ENCODE assay signal across 14 mouse cellular contexts in the genomic region with DNA sequence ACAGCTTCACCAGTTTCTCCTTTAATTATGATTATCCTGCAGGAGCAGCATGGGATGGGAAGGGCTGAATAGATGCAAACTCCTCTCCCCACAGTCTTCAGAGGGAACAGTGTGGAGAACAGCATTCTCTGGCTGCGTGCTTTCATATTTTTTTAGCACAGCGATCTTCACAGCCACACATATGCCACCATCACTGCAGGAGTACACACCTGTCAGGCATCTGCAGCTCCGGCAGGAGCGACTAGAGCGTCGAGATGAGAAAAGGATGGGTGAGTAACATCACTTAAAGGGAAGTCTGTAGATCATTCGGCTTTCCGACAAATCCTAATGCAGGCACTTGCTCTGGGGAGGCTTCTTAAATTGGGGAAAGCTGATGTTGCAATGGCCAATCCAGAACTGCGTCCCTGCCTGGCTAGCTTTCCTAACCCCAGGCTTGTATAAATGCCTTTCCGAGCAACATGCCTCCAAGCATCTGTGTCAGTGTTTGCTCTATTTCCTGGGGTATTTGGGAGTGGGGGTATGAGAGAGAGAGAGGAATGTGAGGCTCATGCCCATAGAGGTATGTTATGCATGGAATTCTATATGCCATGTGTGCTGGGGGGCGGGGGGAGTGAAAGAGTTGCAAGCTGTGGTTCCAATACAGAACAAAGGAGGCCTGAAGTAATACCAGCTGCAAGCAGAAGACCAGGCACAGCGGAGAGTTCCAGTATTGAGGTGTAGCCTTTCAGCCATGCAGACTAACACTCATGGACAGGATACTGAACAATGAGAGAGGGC.
DNase-seq lines count a peak whose midpoint lies in the region; ATAC-seq lines count a peak whose summit lies in the region.
"Had no signal": no experiment of that assay in that cellular context is flagged by ENCODE, and none has a peak within 500 bp of the region (broad histone marks: within the 10 kb centered on the region; RNA-seq: fewer than 3 reads in every experiment).

No protein-coding gene starts in this region.

- H3K27me3 ChIP-seq in forebrain, embryonic 13.5 days: no peaks in the 10 kb centered on the region
- H3K27me3 ChIP-seq in forebrain, embryonic 16.5 days (replicated peaks; ENCODE audit: control insufficient read depth, insufficient read depth, low read length): no peaks in the 10 kb centered on the region
- no peaks in the 10 kb centered on the region for H3K27me3 ChIP-seq in lung, embryonic 15.5 days
- H3K27me3 ChIP-seq in embryonic facial prominence, embryonic 13.5 days: no peaks in the 10 kb centered on the region
- no peaks in the 10 kb centered on the region for H3K27me3 ChIP-seq in limb, embryonic 15.5 days
- H3K27me3 ChIP-seq: liver, embryonic 13.5 days had no signal

- H3K9me3 ChIP-seq in forebrain, embryonic 13.5 days (replicated peaks): no peaks in the 10 kb centered on the region
- no peaks in the 10 kb centered on the region for H3K9me3 ChIP-seq in forebrain, embryonic 16.5 days (ENCODE audit: control insufficient read depth, low read length)
- no peaks in the 10 kb centered on the region for H3K9me3 ChIP-seq in lung, embryonic 15.5 days
- H3K9me3 ChIP-seq in embryonic facial prominence, embryonic 13.5 days: no peaks in the 10 kb centered on the region
- no peaks in the 10 kb centered on the region for H3K9me3 ChIP-seq in limb, embryonic 15.5 days
- H3K9me3 ChIP-seq: liver, embryonic 13.5 days had no signal

- H3K4me1 ChIP-seq in forebrain, embryonic 13.5 days: peaks cover 31% of the 10 kb centered on the region
- H3K4me1 ChIP-seq in forebrain, embryonic 16.5 days (replicated peaks; ENCODE audit: control insufficient read depth, insufficient read depth, low read length): peaks cover 9% of the 10 kb centered on the region; the same call in 1 of the 2 replicates
- peaks cover 35% of the 10 kb centered on the region for H3K4me1 ChIP-seq in lung, embryonic 15.5 days
- peaks cover 75% of the 10 kb centered on the region for H3K4me1 ChIP-seq in embryonic facial prominence, embryonic 13.5 days
- H3K4me1 ChIP-seq in limb, embryonic 15.5 days: peaks cover 65% of the 10 kb centered on the region
- H3K4me1 ChIP-seq: liver, embryonic 13.5 days had no signal

- DNase-seq in lung, postnatal 14 days: no peak
- no peak for DNase-seq in frontal cortex, postnatal 14 days (ENCODE audit: low spot score in 2 of 2)
- no peak for DNase-seq in adrenal gland, adult 8-10 months
- DNase-seq: cerebellum, adult 9-11 months; gastrocnemius, postnatal 25 days; heart, postnatal 4 days; liver, embryonic 13.5 days; right cerebral cortex, postnatal 4 days; thymus, postnatal 25 days had no signal

- H3K9ac ChIP-seq in forebrain, embryonic 13.5 days: peak overlapping the region; percentile 37; the same call in 1 of the 2 replicates
- H3K9ac ChIP-seq in forebrain, embryonic 16.5 days (replicated peaks; ENCODE audit: low read depth, low read length): no peak overlapping the region
- H3K9ac ChIP-seq in lung, embryonic 15.5 days: no peak overlapping the region
- 0 out of 2 replicates have a peak overlapping the region, but pooled peaks have one; percentile 40 for H3K9ac ChIP-seq in embryonic facial prominence, embryonic 13.5 days
- H3K9ac ChIP-seq in limb, embryonic 15.5 days: no peak overlapping the region
- H3K9ac ChIP-seq: liver, embryonic 13.5 days had no signal

- H3K4me2 ChIP-seq in forebrain, embryonic 13.5 days: no peak overlapping the region
- no peak overlapping the region for H3K4me2 ChIP-seq in forebrain, embryonic 16.5 days (ENCODE audit: low read length)
- no peak overlapping the region for H3K4me2 ChIP-seq in lung, embryonic 15.5 days
- peak overlapping the region; percentile 39 for H3K4me2 ChIP-seq in embryonic facial prominence, embryonic 13.5 days
- H3K4me2 ChIP-seq in limb, embryonic 15.5 days: no peak overlapping the region
- H3K4me2 ChIP-seq: liver, embryonic 13.5 days had no signal

- H3K27ac ChIP-seq in forebrain, embryonic 13.5 days: peak overlapping the region; percentile 8; the same call in 1 of the 2 replicates
- H3K27ac ChIP-seq in forebrain, embryonic 16.5 days (ENCODE audit: low read length): no peak overlapping the region
- H3K27ac ChIP-seq in lung, embryonic 15.5 days: peak overlapping the region; percentile 49; the same call in 1 of the 2 replicates
- H3K27ac ChIP-seq in embryonic facial prominence, embryonic 13.5 days: peak overlapping the region; percentile 92
- H3K27ac ChIP-seq in limb, embryonic 15.5 days: peak overlapping the region; percentile 78
- H3K27ac ChIP-seq: liver, embryonic 13.5 days had no signal

- H3K36me3 ChIP-seq in forebrain, embryonic 13.5 days (ENCODE audit: poor library complexity, severe bottlenecking): no peaks in the 10 kb centered on the region
- H3K36me3 ChIP-seq in forebrain, embryonic 16.5 days (ENCODE audit: control insufficient read depth, insufficient read depth): no peaks in the 10 kb centered on the region
- no peaks in the 10 kb centered on the region for H3K36me3 ChIP-seq in lung, embryonic 15.5 days
- H3K36me3 ChIP-seq in embryonic facial prominence, embryonic 13.5 days: no peaks in the 10 kb centered on the region
- no peaks in the 10 kb centered on the region for H3K36me3 ChIP-seq in limb, embryonic 15.5 days
- H3K36me3 ChIP-seq: liver, embryonic 13.5 days had no signal

- WGBS in forebrain, embryonic 13.5 days: 71% methylated on average over 12 of the region's 12 CpGs
- WGBS in forebrain, embryonic 16.5 days: 66% methylated on average over 12 of the region's 12 CpGs
- WGBS in lung, embryonic 15.5 days: 68% methylated on average over 12 of the region's 12 CpGs
- whole genome bisulfite sequencing in embryonic facial prominence, embryonic 13.5 days: 27% methylated on average over 12 of the region's 12 CpGs
- WGBS in limb, embryonic 15.5 days: 31% methylated on average over 12 of the region's 12 CpGs

- no peak overlapping the region for H3K4me3 ChIP-seq in forebrain, embryonic 13.5 days
- H3K4me3 ChIP-seq in forebrain, embryonic 16.5 days (replicated peaks; ENCODE audit: low read length): no peak overlapping the region
- no peak overlapping the region for H3K4me3 ChIP-seq in lung, embryonic 15.5 days
- H3K4me3 ChIP-seq in embryonic facial prominence, embryonic 13.5 days: no peak overlapping the region
- H3K4me3 ChIP-seq in limb, embryonic 15.5 days: no peak overlapping the region
- H3K4me3 ChIP-seq: liver, embryonic 13.5 days had no signal

- ATAC-seq in forebrain, embryonic 13.5 days: no peak
- no peak for ATAC-seq in forebrain, embryonic 16.5 days
- no peak for ATAC-seq in lung, embryonic 15.5 days (ENCODE audit: borderline replicate concordance, extremely low read depth, low FRiP score, low TSS enrichment)
- peak; percentile 76; the same call in 1 of the 2 replicates for ATAC-seq in embryonic facial prominence, embryonic 13.5 days (ENCODE audit: insufficient number of reproducible peaks, insufficient read depth, low FRiP score, low TSS enrichment, low read depth)
- ATAC-seq in limb, embryonic 15.5 days (ENCODE audit: insufficient number of reproducible peaks, low FRiP score, low TSS enrichment, low read depth): peak; percentile 53; the same call in 1 of the 2 replicates

Comparison
In these comparisons a context has a peak if more than half of its experiments do, and no peak if none do; other contexts are left out.
1. H3K9ac ChIP-seq: peak in forebrain, embryonic 13.5 days (single experiment) and embryonic facial prominence, embryonic 13.5 days (single experiment); none in forebrain, embryonic 16.5 days (single experiment), lung, embryonic 15.5 days (single experiment) and limb, embryonic 15.5 days (single experiment).
2. ATAC-seq: peak in embryonic facial prominence, embryonic 13.5 days (single experiment) and limb, embryonic 15.5 days (single experiment); none in forebrain, embryonic 13.5 days (single experiment), forebrain, embryonic 16.5 days (single experiment) and lung, embryonic 15.5 days (single experiment).